Mouse (Mus musculus): ENCODE results near the gene Ano6.

Ano6 gene

GRCm38 (mm10) chr15:95768703-95769102, 21.9 kb upstream of the Ano6 start:
- DNase-seq (ENCODE audit: low spot score), result no peak

GRCm38 (mm10) chr15:95769576-95769975, 21.1 kb upstream of the Ano6 start:
- no peak for DNase-seq (ENCODE audit: low spot score)

GRCm38 (mm10) chr15:95770307-95770706, 20.3 kb upstream of the Ano6 start:
- no peak for DNase-seq (ENCODE audit: low spot score)

- no peak for DNase-seq (ENCODE audit: low spot score)
Measured at GRCm38 (mm10) chr15:95772374-95772773, 18.3 kb upstream of the Ano6 start.

- no peak for DNase-seq (ENCODE audit: low spot score)
Measured at GRCm38 (mm10) chr15:95772861-95773836, 17.5 kb upstream of the Ano6 start.

- no peak for DNase-seq (ENCODE audit: low spot score)
Measured at GRCm38 (mm10) chr15:95774197-95774596, 16.4 kb upstream of the Ano6 start.

- no peak for DNase-seq (ENCODE audit: low spot score)
Measured at GRCm38 (mm10) chr15:95774674-95775414, 15.8 kb upstream of the Ano6 start.

- no peak for DNase-seq (ENCODE audit: low spot score)
Measured at GRCm38 (mm10) chr15:95777743-95778142, 12.9 kb upstream of the Ano6 start.

GRCm38 (mm10) chr15:95778710-95779109, 11.9 kb upstream of the Ano6 start:
- DNase-seq (ENCODE audit: low spot score), result no peak

- DNase-seq (ENCODE audit: low spot score), result no peak
Measured at GRCm38 (mm10) chr15:95786624-95787023, 4.0 kb upstream of the Ano6 start.

GRCm38 (mm10) chr15:95787578-95787977, 3.1 kb upstream of the Ano6 start:
- DNase-seq (ENCODE audit: low spot score), result peak; percentile 51

- no peak for DNase-seq (ENCODE audit: low spot score)
Measured at GRCm38 (mm10) chr15:95789562-95790528, 798 bp upstream of the Ano6 start.

- no peak for DNase-seq (ENCODE audit: low spot score)
Measured at GRCm38 (mm10) chr15:95791141-95791791, 623 bp downstream of the Ano6 start.

- no peak for DNase-seq (ENCODE audit: low spot score)
Measured at GRCm38 (mm10) chr15:95791855-95792254, 1.2 kb downstream of the Ano6 start.

- no peak for DNase-seq (ENCODE audit: low spot score)
Measured at GRCm38 (mm10) chr15:95792261-95793260, 1.9 kb downstream of the Ano6 start.

- no peak for DNase-seq (ENCODE audit: low spot score)
Measured at GRCm38 (mm10) chr15:95793748-95794491, 3.3 kb downstream of the Ano6 start.

- no peak for DNase-seq (ENCODE audit: low spot score)
Measured at GRCm38 (mm10) chr15:95794611-95795565, 4.2 kb downstream of the Ano6 start.

- no peak for DNase-seq (ENCODE audit: low spot score)
Measured at GRCm38 (mm10) chr15:95796062-95796461, 5.4 kb downstream of the Ano6 start.
